Mouse (Mus musculus): ENCODE data around the gene Gatad1. TPM values are rescaled to one million over a fixed set of nuclear protein-coding genes. Genes with fewer than 3 reads are reported as not detected.

Gene Gatad1
- polyA plus RNA-seq, 1 experiment, result 125 TPM

DNA sequence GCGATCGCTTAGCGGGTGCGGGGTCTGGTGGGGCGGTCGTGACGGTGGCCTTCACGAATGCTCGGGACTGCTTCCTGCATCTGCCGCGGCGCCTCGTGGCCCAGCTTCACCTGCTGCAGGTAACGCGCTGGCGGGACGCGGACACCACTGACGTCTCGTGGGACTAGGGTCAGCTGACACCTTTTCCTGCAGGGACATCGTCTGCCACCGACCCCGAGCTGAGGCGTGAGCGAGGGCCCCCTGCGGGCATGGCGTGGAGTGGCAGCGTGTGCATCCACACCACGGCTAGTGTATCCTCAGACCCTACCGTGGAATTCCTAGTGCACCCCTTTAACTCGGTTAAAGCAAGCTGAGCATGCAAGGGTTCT lies 60.6 kb downstream of the Gatad1 start, which contains the start of gene Rbm48:
Gene Rbm48 (minus strand): TSS at position 187 of the 368 bp plus-strand sequence.
- Histone ChIP-seq H3K27me3 (ENCODE audit: control insufficient read depth, insufficient read depth, insufficient read length) (no peaks in the 10 kb centered on the region), H3K79me3 (ENCODE audit: low read depth) (peaks cover 9% of the 10 kb centered on the region), H3K79me2 (ENCODE audit: control insufficient read depth, insufficient read depth) (peaks cover 32% of the 10 kb centered on the region), H3ac (ENCODE audit: control insufficient read depth, insufficient read length, low read depth) (peak within 1 kb of the TSS; percentile 87), H3K36me3 (ENCODE audit: control insufficient read depth, insufficient read depth) (no peaks in the 10 kb centered on the region), H3K4me3 (ENCODE audit: insufficient read depth, poor library complexity, severe bottlenecking) (peak within 1 kb of the TSS; percentile 85)
- TF ChIP-seq USF1 (IDR thresholded peaks at IDR 0.05; ENCODE audit: low read depth), result peak; percentile 47
- peak; percentile 97 for TF ChIP-seq CTCF (IDR thresholded peaks at IDR 0.05; ENCODE audit: control insufficient read depth, insufficient read depth, insufficient read length)
- TF ChIP-seq CEBPB (IDR thresholded peaks at IDR 0.05; ENCODE audit: low read depth), result no peak

DNA sequence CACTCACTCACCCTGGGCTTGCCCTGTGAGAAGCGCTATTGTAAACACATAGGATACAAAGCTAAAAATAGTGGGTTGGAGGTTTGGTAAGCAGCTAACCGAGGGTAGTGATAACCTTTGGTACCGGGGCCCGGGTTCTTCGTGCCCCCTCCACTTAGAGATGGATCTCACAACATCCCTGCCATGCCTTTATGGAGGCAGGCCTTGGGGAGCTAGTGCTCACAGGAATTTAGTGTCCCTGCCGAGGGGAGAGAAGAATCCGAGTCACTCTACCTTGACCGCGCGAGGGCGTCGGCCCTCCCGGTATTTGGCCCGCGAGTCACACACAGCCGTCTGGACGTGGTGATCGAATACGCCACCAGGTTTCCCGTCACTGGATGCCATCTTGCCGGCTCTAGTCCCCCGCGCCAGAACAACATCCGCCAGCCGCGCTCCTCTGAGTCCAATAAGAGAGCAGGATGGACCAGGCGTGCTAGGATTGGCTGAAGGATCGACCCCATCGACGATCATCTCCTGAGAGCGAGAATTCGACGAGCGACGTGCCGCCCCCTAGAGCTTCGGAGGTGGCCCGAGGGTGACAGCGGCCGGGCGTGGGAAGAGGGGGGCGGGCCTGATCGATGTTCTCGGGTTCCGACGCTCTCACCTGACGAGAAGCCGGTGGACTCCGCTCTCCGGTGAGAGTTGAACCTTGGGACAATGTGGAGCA lies 61.1 kb downstream of the Gatad1 start, which contains the start of gene Pex1:
Gene Pex1 (plus strand): TSS at position 374 of the 706 bp plus-strand sequence.
- no peaks in the 10 kb centered on the region for H3K27me3 ChIP-seq (ENCODE audit: control insufficient read depth, insufficient read depth, insufficient read length)
- peak within 1 kb of the TSS; percentile 87 for H3ac ChIP-seq (ENCODE audit: control insufficient read depth, insufficient read length, low read depth)
- peaks cover 32% of the 10 kb centered on the region for H3K79me2 ChIP-seq (ENCODE audit: control insufficient read depth, insufficient read depth)
- peaks cover 9% of the 10 kb centered on the region for H3K79me3 ChIP-seq (ENCODE audit: low read depth)
- TF ChIP-seq CTCF (IDR thresholded peaks at IDR 0.05; ENCODE audit: control insufficient read depth, insufficient read depth, insufficient read length), result peak; percentile 34
- TF ChIP-seq MYOG (IDR thresholded peaks at IDR 0.05; ENCODE audit: control insufficient read depth, extremely low read depth, insufficient read length), result no peak
- peak; percentile 75 for TF ChIP-seq MAX (IDR thresholded peaks at IDR 0.05)
- H3K36me3 ChIP-seq (ENCODE audit: control insufficient read depth, insufficient read depth), result no peaks in the 10 kb centered on the region
- peak within 1 kb of the TSS; percentile 85 for H3K4me3 ChIP-seq (ENCODE audit: insufficient read depth, poor library complexity, severe bottlenecking)

Small RNA genes within 50 kb of the gene (microRNA-seq; reads per million reads assigned to microRNA genes)
- gene Gm22926 (ENCODE audit: borderline microRNAs expressed) (not detected), gene Gm26238 (ENCODE audit: borderline microRNAs expressed) (not detected)

Other genes with a start within 250 kb of the Gatad1 start
- gene Fam133b, start 113.4 kb downstream of the Gatad1 start, polyA plus RNA-seq (2012; fragmentation: generic; extraction: Trizol), result 13.3 TPM
- gene 1700109H08Rik, start 85.6 kb downstream of the Gatad1 start, polyA plus RNA-seq (2012; fragmentation: generic; extraction: Trizol), result 0.39 TPM
- gene Pex1, start 61.1 kb downstream of the Gatad1 start, polyA plus RNA-seq (2012; fragmentation: generic; extraction: Trizol), result 3.3 TPM
- gene Rbm48, start 60.6 kb downstream of the Gatad1 start, polyA plus RNA-seq (2012; fragmentation: generic; extraction: Trizol), result 2.9 TPM
- gene Tmbim7, start 6.0 kb downstream of the Gatad1 start, polyA plus RNA-seq (2012; fragmentation: generic; extraction: Trizol), result not detected
- 9.5 TPM for gene Ankib1, start 145.7 kb upstream of the Gatad1 start, polyA plus RNA-seq (2012; fragmentation: generic; extraction: Trizol)
- 4.7 TPM for gene Krit1, start 146.0 kb upstream of the Gatad1 start, polyA plus RNA-seq (2012; fragmentation: generic; extraction: Trizol)
- 0.04 TPM for gene Lrrd1, start 188.0 kb upstream of the Gatad1 start, polyA plus RNA-seq (2012; fragmentation: generic; extraction: Trizol)
- 2.3 TPM for gene Mterf1a, start 236.7 kb upstream of the Gatad1 start, polyA plus RNA-seq (2012; fragmentation: generic; extraction: Trizol)

Measured in C2C12 (cell line).